Mouse (Mus musculus): ENCODE measurements around the gene Laptm5. TPM values are rescaled to one million over a fixed set of nuclear protein-coding genes. Genes with fewer than 3 reads are reported as not detected.

Gene Laptm5
- polyA plus RNA-seq, 1 experiment, result 63.2 TPM

DNA sequence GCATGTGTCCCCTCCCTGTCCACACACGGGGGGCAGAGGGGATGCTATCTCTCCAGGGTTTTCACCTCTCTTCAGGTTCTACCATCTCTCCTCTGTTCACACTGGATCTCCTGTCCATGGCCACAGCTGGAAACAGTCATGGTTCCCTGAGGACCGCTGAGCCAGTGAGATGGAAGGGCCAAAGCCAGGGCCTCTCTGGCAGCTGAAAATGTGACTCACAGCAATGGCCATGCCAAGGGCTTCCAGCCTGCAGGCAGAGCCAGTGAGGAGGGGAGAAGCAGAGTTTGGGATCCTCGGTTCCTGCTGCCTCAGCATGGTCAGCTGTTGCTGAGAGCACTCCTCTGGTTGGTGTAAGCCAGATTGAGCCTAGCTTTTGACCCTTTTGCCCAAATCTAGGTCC is 66.1 kb downstream of the Laptm5 start:
- no peak for DNase-seq (ENCODE audit: extremely low spot score in 1 of 2, low spot score in 1 of 2)

DNA sequence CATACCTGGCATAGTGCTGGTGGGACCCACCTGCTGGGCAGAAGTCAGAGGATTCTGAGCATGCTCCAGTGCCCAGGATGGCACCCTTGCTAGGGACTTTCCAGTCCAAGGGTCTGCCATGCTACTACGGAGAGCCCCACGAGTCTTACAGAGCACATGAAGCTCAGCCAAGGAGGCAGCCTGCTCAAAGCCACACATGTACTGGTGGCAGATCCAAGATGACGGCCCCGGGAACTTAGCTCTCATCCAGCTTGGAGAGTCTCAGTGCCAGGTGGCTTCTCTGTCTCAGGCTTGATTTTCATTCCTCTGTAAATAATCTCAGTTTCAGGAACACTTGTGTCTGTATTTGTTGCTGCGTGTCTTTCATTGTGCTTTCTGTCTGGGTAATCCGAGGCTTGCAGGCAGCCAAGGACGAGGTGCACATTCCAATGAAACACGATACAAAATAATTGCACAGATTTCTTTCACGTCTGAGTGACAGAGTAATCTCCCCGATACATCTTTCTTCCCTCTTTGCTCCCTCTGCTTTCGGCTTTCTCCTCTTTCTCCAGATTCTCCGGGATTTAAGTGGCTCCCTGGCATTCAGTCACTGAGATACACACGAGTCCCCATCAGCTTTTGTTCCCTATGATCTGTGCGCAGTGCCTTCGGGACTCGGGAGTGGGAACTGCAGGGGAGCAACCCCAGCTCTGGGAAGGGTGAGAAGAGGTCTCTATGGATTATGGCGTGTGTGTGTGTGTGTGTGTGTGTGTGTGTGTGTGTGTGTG is 71.7 kb downstream of the Laptm5 start:
- no peak for DNase-seq (ENCODE audit: extremely low spot score in 1 of 2, low spot score in 1 of 2)

Other genes starting within 250 kb of the Laptm5 start
- gene Pum1, start 249.8 kb upstream of the Laptm5 start, polyA plus RNA-seq (2012; rRNA removed), result 58.5 and 62.7 TPM in 2 replicates
- gene Sdc3, start 120.6 kb upstream of the Laptm5 start, polyA plus RNA-seq (2012; rRNA removed), result 94.8 and 103 TPM in 2 replicates
- 0.65 and 0.82 TPM in 2 replicates for gene Matn1, start 31.3 kb downstream of the Laptm5 start, polyA plus RNA-seq (2012; rRNA removed)

Data from frontal cortex, adult 2 months (tissue).